Mouse (Mus musculus) spleen, postnatal 0 days (tissue): ENCODE measurements around the gene Zfp993. TPM values are rescaled to one million over a fixed set of nuclear protein-coding genes. Genes with fewer than 3 reads are reported as not detected.

Experiments
- polyA plus RNA-seq: library from polyadenylated mRNA; unstranded; fragments of >200 nt; fragmentation: Nextera tagmentation; extraction: Ambion mirVana; gene quantifications from 2 replicates; pipeline ENCODE4 v1.2.1, GENCODE M21; 2015

The Zfp993 gene
- polyA plus RNA-seq, result 2.7 and 4.1 TPM in 2 replicates

DNA sequence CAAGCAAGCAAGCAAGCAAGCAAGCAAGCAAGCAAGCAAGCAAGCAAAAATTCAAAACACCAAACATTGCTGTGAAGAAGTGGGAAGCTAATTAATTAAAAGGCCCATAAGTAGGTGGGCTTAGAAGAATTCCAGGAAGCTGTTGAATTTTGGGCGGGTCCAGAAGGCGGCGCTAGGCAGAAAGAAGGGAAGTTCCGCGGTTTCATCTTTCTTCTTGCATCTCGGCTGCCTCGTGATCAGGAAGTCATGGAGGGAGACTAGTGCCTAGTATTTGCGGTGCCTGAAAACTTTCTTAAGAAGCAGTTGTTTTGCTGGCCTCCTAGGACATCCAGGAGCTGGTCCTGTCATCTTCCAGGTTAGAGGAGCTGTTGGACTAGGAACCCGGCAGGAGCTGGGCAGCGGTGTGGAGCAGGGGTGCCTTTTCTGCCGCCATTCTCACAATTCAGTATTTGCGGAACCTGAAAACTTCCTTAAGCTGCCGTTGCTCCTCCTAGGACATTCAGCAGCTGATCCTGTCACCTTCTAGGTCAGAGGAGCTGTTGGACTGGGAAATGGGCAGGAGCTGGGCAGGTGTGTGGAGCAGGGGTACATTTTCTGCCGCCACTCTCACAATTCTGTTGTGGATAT is at the start of gene Zfp993:
Gene Zfp993, plus strand, starts transcription at position 188 of the 627 bp plus-strand sequence.

Other genes starting within 250 kb of the Zfp993 start
- 3.1 and 3.5 TPM in 2 replicates for gene Zfp992, start 161.9 kb upstream of the Zfp993 start, polyA plus RNA-seq
- 0.04 and 0.06 TPM in 2 replicates for gene Zfp981, start 108.9 kb upstream of the Zfp993 start, polyA plus RNA-seq